Mouse (Mus musculus) ES-E14 (cell line): ENCODE measurements around the gene Polr3f. TPM values are rescaled to one million over a fixed set of nuclear protein-coding genes. Genes with fewer than 3 reads are reported as not detected.

ENCODE experiments used
- DNase-seq: peaks from one replicate; pipeline ENCODE4 v3.0.0-alpha.2; 2013; ENCODE audit warnings: low read depth, low spot score
- H3K27ac ChIP-seq: 2 replicates; pipeline ENCODE4 v1.5.1; 2012; ENCODE audit warnings: low read depth, mild to moderate bottlenecking, low read length, moderate library complexity, mixed read lengths; ENCODE audit not compliant: poor library complexity, insufficient read depth, severe bottlenecking
- H3K36me3 ChIP-seq: 2 replicates; pipeline ENCODE4 v1.6.1; 2012; ENCODE audit warnings: mild to moderate bottlenecking, low read length, moderate library complexity, mixed read lengths; ENCODE audit not compliant: control insufficient read depth, poor library complexity, insufficient read depth, severe bottlenecking
- H3K4me1 ChIP-seq, 2 experiments: fragments of 150-350 bp in 1 of 2; sonication (generic) in 1 of 2; 2 replicates each; pipeline ENCODE4 v1.6.1; 2012; ENCODE audit warnings: low read length in 2 of 2, mild to moderate bottlenecking in 1 of 2, mixed read lengths in 1 of 2; ENCODE audit not compliant: control insufficient read depth in 2 of 2, insufficient read depth in 2 of 2, poor library complexity in 1 of 2
- H3K4me3 ChIP-seq, 2 experiments: fragments of 150-350 bp in 1 of 2; sonication (generic) in 1 of 2; 2 replicates each; pipeline ENCODE4 v1.5.1; 2012; ENCODE audit warnings: low read length in 2 of 2, low read depth in 1 of 2, mild to moderate bottlenecking in 1 of 2, mixed read lengths in 1 of 2; ENCODE audit not compliant: insufficient read depth in 1 of 2, poor library complexity in 1 of 2, severe bottlenecking in 1 of 2
- H3K9ac ChIP-seq: 2 replicates; pipeline ENCODE4 v1.6.1; 2012; ENCODE audit warnings: low read depth, mild to moderate bottlenecking, low read length, mixed read lengths; ENCODE audit not compliant: poor library complexity, insufficient read depth, severe bottlenecking
- H3K9me3 ChIP-seq: fragments of 150-350 bp; sonication (generic); 2 replicates; pipeline ENCODE4 v1.6.1; 2012; ENCODE audit warnings: low read depth, mild to moderate bottlenecking, low read length; ENCODE audit not compliant: control insufficient read depth, insufficient read depth
- CHD2 ChIP-seq: IDR thresholded peaks from 2 replicates; pipeline ENCODE4 v1.6.1; 2014; ENCODE audit warnings: mild to moderate bottlenecking, low read depth, low read length, inconsistent platforms
- HCFC1 ChIP-seq: IDR thresholded peaks from 2 replicates; pipeline ENCODE4 v1.6.1; 2012; ENCODE audit warnings: low read length, inconsistent platforms, borderline replicate concordance; ENCODE audit not compliant: insufficient read depth
- MAFK ChIP-seq: IDR thresholded peaks from 2 replicates; pipeline ENCODE4 v1.6.1; 2014; ENCODE audit warnings: mild to moderate bottlenecking, low read depth, low read length, inconsistent platforms; ENCODE audit not compliant: insufficient read depth
- ZC3H11A ChIP-seq: IDR thresholded peaks from 2 replicates; pipeline ENCODE4 v1.6.1; 2012; ENCODE audit warnings: low read depth, mild to moderate bottlenecking, inconsistent platforms, low read length, borderline replicate concordance
- ZNF384 ChIP-seq: IDR thresholded peaks from 2 replicates; pipeline ENCODE4 v1.6.1; 2012; ENCODE audit warnings: low read depth, low read length, inconsistent platforms
- in situ Hi-C, 2 experiments: fragments of 600-800 bp; cut with MboI; formaldehyde crosslinking; loops; one replicate each; pipeline ENCODE4 v1.15.1; 2025; ENCODE audit warnings: low sequenced_read_pairs in 2 of 2, inconsistent platforms in 1 of 2; ENCODE audit not compliant: unreplicated experiment in 2 of 2
- total RNA-seq: library from RNA; depleted of rRNA; stranded (reverse); fragments of 300-350 nt; gene quantifications from 2 replicates; pipeline ENCODE4 v1.2.3, GENCODE M21; 2012

Polr3f gene
- total RNA-seq, 1 experiment, result 36.5 TPM

- no peaks in the 10 kb centered on the region for H3K4me1 ChIP-seq
- no peak for DNase-seq
- no peak overlapping the region for H3K9ac ChIP-seq
- TF ChIP-seq HCFC1, result no peak
- TF ChIP-seq CHD2, result no peak
- no peak for TF ChIP-seq MAFK
- TF ChIP-seq ZNF384, result no peak
- H3K9me3 ChIP-seq, result no peaks in the 10 kb centered on the region
- peaks cover 7% of the 10 kb centered on the region for H3K36me3 ChIP-seq
- H3K27ac ChIP-seq, result no peak overlapping the region
- in situ Hi-C loops, result no loop called here
- H3K4me3 ChIP-seq, result no peak overlapping the region
These were observed 17.5 kb downstream of the Polr3f start for GRCm38 (mm10) chr2:144545061-144545460.

- TF ChIP-seq HCFC1, result no peak
- no peak for TF ChIP-seq MAFK
- TF ChIP-seq CHD2, result no peak
- TF ChIP-seq ZC3H11A, result no peak
- TF ChIP-seq ZNF384, result no peak
- Histone ChIP-seq H3K27ac (no peak overlapping the region), H3K4me1 (no peaks in the 10 kb centered on the region), H3K4me3 (no peak overlapping the region), H3K9me3 (no peaks in the 10 kb centered on the region), H3K9ac (no peak overlapping the region), H3K36me3 (peaks cover 7% of the 10 kb centered on the region)
- no peak for DNase-seq
- in situ Hi-C loops, result no loop called here
These were observed 18.0 kb downstream of the Polr3f start for GRCm38 (mm10) chr2:144545481-144545880.

- DNase-seq, result no peak
- Histone ChIP-seq H3K9me3 (no peaks in the 10 kb centered on the region), H3K36me3 (peaks cover 7% of the 10 kb centered on the region), H3K9ac (no peak overlapping the region), H3K4me3 (no peak overlapping the region), H3K27ac (no peak overlapping the region), H3K4me1 (no peaks in the 10 kb centered on the region)
- TF ChIP-seq ZC3H11A (no peak), ZNF384 (no peak), CHD2 (no peak), MAFK (no peak), HCFC1 (no peak)
- in situ Hi-C loops, result no loop called here
These were observed 20.0 kb downstream of the Polr3f start for GRCm38 (mm10) chr2:144547559-144547958.

GRCm38 (mm10) chr2:144550529-144550928 lies 23.0 kb downstream of the Polr3f start, which contains the start of gene Rbbp9:
Gene Rbbp9, minus strand, starts transcription at chr2:144550869.
- H3K36me3 ChIP-seq, result no peaks in the 10 kb centered on the region
- peaks cover 0 to 4% of the 10 kb centered on the region in 2 experiments; a peak in 1 of 4 replicates for H3K4me1 ChIP-seq
- H3K4me3 ChIP-seq, result peak within 1 kb of the TSS; percentile 92 to 97
- in situ Hi-C loops, result no loop called here
- H3K9me3 ChIP-seq, result no peaks in the 10 kb centered on the region
- peak within 1 kb of the TSS; percentile 53; the same call in 1 of the 2 replicates for H3K27ac ChIP-seq
- peak within 1 kb of the TSS; percentile 90 for H3K9ac ChIP-seq
- DNase-seq, result peak; percentile 69
- TF ChIP-seq ZC3H11A, result no peak
- no peak for TF ChIP-seq CHD2
- no peak for TF ChIP-seq MAFK
- TF ChIP-seq ZNF384, result no peak
- TF ChIP-seq HCFC1, result peak; percentile 94

GRCm38 (mm10) chr2:144553905-144554304 lies 26.4 kb downstream of the Polr3f start:
- in situ Hi-C loops, result no loop called here
- H3K9ac ChIP-seq, result no peak overlapping the region
- no peak overlapping the region for H3K27ac ChIP-seq
- TF ChIP-seq HCFC1, result no peak
- TF ChIP-seq MAFK, result no peak
- TF ChIP-seq ZNF384, result no peak
- TF ChIP-seq ZC3H11A, result no peak
- no peak for TF ChIP-seq CHD2
- H3K4me1 ChIP-seq, result peaks cover 0 to 4% of the 10 kb centered on the region in 2 experiments; a peak in 1 of 4 replicates
- no peak overlapping the region for H3K4me3 ChIP-seq
- H3K36me3 ChIP-seq, result no peaks in the 10 kb centered on the region
- no peaks in the 10 kb centered on the region for H3K9me3 ChIP-seq
- no peak for DNase-seq
